Mouse (Mus musculus) left cerebral cortex, postnatal 25 days (tissue): ENCODE results near the gene Apol7b. TPM values are rescaled to one million over a fixed set of nuclear protein-coding genes. Genes with fewer than 3 reads are reported as not detected.
"Not testable (repeated sequence)": the region's sequence is repeated elsewhere in the genome, so short reads cannot be mapped to it uniquely, and the experiment has no call there.

Experiments
- DNase-seq, 2 experiments: peaks; one replicate each; pipeline ENCODE4 v3.0.0; 2022; ENCODE audit warnings: low spot score in 2 of 2, mixed read lengths in 1 of 2
- intact Hi-C: fragments of 180-260 bp; cut with DNase I; formaldehyde crosslinking; loops from one replicate; pipeline ENCODE4 v1.15.1; 2025
- total RNA-seq, 2 experiments: library from RNA; stranded (reverse); gene quantifications; 2 replicates each; pipeline ENCODE4 v1.2.3; 2021

The Apol7b gene
- total RNA-seq = under 1 TPM in 1 of 2 experiments, not detected in 1; 0.28 TPM

- DNase-seq, intact Hi-C loops: not testable (repeated sequence)
Measured at GRCm38 (mm10) chr15:77447392-77447791, at the start of gene Apol7b. Gene Apol7b (minus strand): TSS chr15:77447492.

GRCm38 (mm10) chr15:77494694-77495093, 47.4 kb upstream of the Apol7b start:
- DNase-seq, intact Hi-C loops: not testable (repeated sequence)

DNA sequence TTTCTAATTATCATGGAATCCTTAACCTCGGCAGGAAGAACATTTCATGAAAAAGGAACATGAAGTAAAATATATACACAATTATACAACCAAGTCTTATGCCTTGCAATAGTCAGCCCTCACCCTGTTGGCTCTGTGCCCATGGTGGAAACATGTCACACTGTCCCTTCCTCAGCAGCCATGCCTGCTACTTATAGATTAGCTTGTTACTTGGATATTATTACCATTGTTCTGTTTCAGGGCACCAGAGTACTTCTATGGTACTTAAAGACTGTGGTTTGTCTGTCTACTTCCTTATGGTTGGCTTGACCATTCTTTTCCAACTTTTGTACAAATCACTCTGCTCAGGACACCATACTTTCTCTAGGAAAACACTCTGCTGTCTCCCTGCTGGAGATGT, 45.9 kb upstream of the Apol7b start:
- intact Hi-C loops, DNase-seq: not testable (repeated sequence)

DNA sequence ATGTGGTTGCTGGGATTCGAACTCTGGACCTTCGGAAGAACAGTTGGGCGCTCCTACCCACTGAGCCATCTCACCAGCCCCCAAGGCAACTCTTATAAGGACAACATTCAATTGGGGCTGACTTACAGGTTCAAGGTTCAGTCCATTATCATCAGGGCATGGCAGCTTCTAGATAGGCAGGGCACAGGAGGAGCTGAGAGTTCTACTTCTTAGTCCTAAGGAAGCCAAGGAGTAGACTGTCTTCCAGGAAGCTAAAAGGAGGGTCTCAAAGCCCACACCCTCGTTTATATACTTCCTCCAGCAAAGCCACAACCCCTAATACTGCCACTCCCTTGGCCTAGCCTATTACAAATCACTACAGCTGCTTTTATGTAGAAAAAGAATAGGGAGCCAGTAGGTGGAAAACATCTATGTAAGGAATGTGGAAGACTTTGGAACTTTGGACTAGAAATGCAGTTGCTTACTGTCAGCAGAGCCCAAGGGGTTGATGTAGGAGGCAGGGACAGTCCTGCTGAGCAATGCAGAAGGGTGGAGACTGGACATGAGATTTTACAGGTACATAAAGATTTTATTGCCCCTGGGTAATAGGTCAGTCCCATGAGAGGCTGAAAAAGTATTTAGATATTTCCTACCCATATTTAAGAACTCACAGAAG, 35.0 kb upstream of the Apol7b start:
- intact Hi-C loops = loop anchor here (10.0 kb wide), 1 partner anchor 53 kb away; the partner anchor contains the start of gene Apol7c
- DNase-seq = no peak

DNA sequence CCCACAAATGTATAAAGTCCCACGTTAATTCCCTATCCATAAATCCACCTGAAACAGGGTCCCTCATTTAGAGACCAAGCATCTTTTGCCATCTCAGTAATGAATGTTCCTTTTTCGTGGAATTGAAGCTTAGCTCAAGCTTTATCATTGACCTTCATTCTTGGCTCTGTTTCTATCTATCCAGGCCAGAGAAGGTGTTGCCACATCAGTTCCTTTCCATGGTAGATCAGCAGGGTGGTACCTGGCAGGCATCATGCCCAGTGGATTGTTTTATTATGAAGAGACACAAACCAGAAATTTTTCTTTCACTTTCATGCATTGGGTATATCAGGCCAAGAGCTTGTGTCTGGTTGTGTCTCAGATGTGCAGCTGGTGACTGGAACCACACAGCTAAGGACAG, 29.4 kb upstream of the Apol7b start, which contains the start of gene Apol10a:
TSS of gene Apol10a (plus strand) at position 355 of the 400 bp plus-strand sequence.
- intact Hi-C loops = loop anchor here (10.0 kb wide), 1 partner anchor 188 kb away; no protein-coding TSS in a partner anchor
- not testable (repeated sequence) for DNase-seq

- intact Hi-C loops = loop anchor here (10.0 kb wide), 1 partner anchor 190 kb away; no protein-coding TSS in a partner anchor
- not testable (repeated sequence) for DNase-seq
Measured at GRCm38 (mm10) chr15:77474699-77475390, 27.6 kb upstream of the Apol7b start.

DNA sequence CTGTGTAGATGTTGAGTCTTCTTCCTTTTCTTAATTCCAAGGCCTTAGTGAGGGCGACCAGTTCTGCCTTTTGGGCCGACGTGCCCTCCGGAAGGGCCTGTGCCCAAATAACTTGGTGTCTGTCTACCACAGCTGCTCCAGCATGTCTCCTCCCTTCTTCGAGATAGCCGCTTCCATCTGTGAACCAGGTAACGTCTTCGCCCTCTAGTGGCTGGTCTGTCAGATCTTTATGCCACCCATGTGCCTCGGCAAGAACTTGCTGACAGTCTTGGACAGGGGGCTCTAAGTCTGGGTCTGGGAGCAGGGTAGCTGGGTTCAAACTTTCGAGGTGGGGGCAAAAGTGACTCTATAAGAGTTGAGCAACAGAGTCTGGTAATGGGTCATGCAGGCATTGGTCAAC, 2.6 kb upstream of the Apol7b start:
- intact Hi-C loops = not testable (repeated sequence)
- DNase-seq = peak in 1 of 2 experiments; percentile 33

GRCm38 (mm10) chr15:77445668-77446067, 1.6 kb downstream of the Apol7b start:
- intact Hi-C loops = not testable (repeated sequence)

DNA sequence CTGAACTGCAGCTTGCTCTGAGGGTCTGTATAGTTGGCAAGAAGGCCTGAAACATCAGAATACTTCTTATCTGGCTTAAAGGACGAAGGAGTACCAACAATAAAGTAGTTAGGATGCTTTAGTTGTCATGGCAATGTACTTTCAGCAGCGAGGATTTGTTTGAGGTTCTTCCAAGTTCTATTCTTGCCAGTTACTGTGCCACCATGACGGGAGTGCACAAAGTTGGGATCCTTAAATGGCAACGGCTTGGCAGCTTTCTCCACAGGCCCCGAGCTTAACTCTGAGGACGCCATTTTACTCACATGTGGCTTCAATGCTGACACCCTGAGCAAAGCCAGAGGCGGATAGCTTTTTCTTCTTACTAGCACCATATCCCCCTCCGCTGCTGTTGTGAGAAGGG, 2.5 kb downstream of the Apol7b start:
- DNase-seq = peak; percentile 33 to 82
- intact Hi-C loops = not testable (repeated sequence)

More at GRCm38 (mm10) chr15:77445668-77446067, 1.6 kb downstream of the Apol7b start:
- DNase-seq = not testable (repeated sequence)

GRCm38 (mm10) chr15:77428690-77429448, 18.4 kb downstream of the Apol7b start:
- intact Hi-C loops, DNase-seq: not testable (repeated sequence)

GRCm38 (mm10) chr15:77422925-77423324, 24.4 kb downstream of the Apol7b start:
- peak in 1 of 2 experiments; percentile 27 for DNase-seq
- intact Hi-C loops = not testable (repeated sequence)

DNA sequence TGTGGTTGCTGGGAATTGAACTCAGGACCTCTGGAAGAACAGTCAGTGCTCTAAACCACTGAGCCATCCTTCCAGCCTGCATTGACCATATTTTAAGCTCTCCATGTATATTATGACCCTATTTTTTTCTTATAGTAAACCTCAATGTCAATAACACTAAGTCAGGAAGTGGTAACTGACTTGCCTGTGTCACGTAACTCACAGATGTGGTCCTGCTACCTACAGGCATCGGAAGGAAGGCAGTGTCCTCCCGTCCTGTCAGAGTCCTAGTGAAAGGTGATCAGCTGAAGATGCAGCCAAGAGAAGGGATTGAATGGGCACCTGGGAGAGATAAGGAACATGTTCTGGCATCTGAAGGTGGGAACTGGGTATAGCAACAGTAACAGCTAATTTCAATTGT, 27.6 kb downstream of the Apol7b start:
- DNase-seq, intact Hi-C loops: not testable (repeated sequence)

- DNase-seq, intact Hi-C loops: not testable (repeated sequence)
Measured at GRCm38 (mm10) chr15:77416655-77417333, 30.5 kb downstream of the Apol7b start.

GRCm38 (mm10) chr15:77415653-77416052, 31.6 kb downstream of the Apol7b start:
- intact Hi-C loops, DNase-seq: not testable (repeated sequence)

- intact Hi-C loops = loop anchor here (5.0 kb wide), 1 partner anchor 315 kb away; the partner anchor contains the start of gene Apol9b
- not testable (repeated sequence) for DNase-seq
Measured at GRCm38 (mm10) chr15:77412695-77413094, 34.6 kb downstream of the Apol7b start.

- intact Hi-C loops = loop anchor here (5.0 kb wide), 1 partner anchor 316 kb away; the partner anchor contains the start of gene Apol9b
- DNase-seq = not testable (repeated sequence)
Measured at GRCm38 (mm10) chr15:77411035-77411434, 36.3 kb downstream of the Apol7b start, which contains the start of gene Apol9a. Gene Apol9a (minus strand): TSS chr15:77411135.

DNA sequence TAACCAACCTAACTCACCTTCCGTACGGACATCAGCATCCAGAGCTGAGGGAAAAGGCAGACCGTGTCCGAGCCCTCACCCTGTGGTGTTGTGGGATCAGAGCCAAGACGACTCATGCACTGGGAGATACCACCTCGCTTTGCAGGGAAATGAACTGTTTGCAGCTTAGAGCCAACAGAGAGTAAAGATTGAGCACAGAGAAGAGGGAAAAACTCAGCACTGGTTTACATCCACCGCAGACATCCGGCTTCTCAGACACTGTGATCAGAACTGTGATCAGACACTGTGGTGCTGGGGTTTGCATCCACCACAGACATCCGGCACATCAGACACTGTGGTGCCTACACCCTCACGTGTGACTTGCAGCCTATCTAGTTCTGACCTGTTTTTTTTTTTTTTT, 40.9 kb downstream of the Apol7b start:
- DNase-seq, intact Hi-C loops: not testable (repeated sequence)

- DNase-seq = peak in 1 of 2 experiments; percentile 37
Measured at GRCm38 (mm10) chr15:77399027-77399426, 48.3 kb downstream of the Apol7b start, which contains the start of gene Apol7a. Gene Apol7a (minus strand): TSS chr15:77399110.

More at GRCm38 (mm10) chr15:77399027-77399426, 48.3 kb downstream of the Apol7b start, which contains the start of gene Apol7a:
- intact Hi-C loops = not testable (repeated sequence)
